Mouse (Mus musculus): ENCODE results near the gene Uck2. TPM values are rescaled to one million over a fixed set of nuclear protein-coding genes. Genes with fewer than 3 reads are reported as not detected.
A peak's percentile ranks its signal among the peaks of the same experiment; 100 is the strongest.

Gene Uck2
- total RNA-seq, 2 experiments from 2014 or later, result 55.1 to 56.9 TPM

DNA sequence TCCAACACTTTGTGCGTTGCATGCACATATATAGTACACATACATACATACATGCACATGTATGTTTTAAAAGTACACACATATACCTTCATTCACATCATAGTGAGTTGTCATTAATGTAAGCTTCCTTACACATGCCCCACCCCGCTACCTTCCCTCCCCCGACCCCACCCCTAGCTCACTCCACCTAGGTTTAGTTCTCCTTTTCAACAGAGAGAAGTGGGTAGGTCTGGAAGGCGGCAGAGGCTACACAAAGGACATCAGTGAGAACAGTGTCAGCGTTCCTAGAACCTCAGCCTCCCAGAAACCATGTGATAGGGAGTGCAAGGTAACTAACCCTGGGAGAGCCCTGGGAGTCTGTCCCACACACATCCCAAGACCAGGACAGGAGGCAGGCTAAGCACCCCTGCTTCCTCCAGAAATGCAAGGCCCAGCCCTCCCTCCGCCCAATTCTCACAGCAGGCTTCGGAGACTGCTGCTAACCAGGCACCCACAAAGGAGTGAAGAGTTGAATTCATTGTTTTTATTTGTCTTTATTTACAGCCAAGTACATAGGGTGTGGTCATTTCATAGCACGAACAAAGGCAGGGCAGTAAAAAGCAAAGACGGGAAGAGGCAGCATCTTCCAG is 62.6 kb downstream of the Uck2 start:
- intact Hi-C loops (cut with DNase I), result no loop called here
- DNase-seq, result no peak

- intact Hi-C loops (cut with DNase I), result loop anchor here (1.0 to 2.0 kb wide), 3 partner anchors 88 to 150 kb away; partner anchors contain the start of gene Tmco1
- peak; percentile 87 to 93 for DNase-seq
These were observed 64.6 kb downstream of the Uck2 start for GRCm38 (mm10) chr1:167220303-167221174.

DNA sequence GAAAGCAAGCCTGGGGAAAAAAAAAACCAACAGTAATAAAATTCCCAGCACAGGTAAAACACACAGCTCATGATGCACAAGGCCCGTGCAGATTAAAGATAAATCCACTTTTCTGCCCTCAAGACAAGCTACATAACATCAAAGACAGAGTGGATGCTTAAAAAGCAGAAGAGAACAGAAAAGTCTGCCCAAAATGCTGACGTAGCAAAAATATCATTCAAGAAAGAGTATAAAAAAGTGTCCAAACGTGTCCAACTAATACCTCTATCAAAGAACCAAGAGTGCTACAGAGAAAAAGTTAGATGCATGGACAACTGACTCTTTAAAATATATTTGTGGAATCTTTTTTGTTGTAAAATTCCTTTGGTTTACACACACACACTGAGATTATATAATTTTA is 69.7 kb downstream of the Uck2 start:
- DNase-seq, result no peak
- intact Hi-C loops (cut with DNase I), result no loop called here

- intact Hi-C loops (cut with DNase I), result loop anchor here (1.0 to 5.0 kb wide), 4 partner anchors 210 to 780 kb away; no protein-coding TSS in a partner anchor
- DNase-seq, result no peak
These were observed 72.4 kb downstream of the Uck2 start for GRCm38 (mm10) chr1:167212710-167213109.

DNA sequence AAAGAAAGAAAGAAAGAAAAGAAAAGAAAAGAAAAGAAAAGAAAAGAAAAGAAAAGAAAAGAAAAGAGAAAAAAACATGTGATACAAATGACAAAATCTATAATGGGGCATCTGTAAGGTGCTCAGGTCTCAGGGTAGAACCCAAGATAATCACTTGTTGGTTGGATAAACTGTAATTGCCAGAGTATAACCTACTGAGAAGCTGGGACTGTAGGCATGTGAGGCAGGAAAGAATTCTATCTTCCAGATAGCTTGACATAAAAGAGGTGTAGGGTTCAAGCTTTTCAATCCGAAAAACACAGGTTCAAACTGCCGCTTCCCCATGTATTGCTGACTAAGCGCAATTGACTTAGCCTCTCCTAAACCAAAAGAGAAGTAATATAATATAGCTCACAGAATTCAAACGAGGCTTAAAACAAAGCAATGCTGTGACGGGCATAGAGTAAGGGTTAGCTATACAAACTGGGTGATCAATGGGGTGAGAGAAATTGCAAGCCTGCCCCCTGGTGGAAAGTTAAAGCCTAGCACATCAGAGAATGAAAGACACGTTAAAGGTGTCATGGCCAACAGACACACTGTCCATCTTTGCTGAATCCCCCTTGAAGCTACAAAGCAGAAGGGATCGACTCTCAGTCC is 73.0 kb downstream of the Uck2 start:
- intact Hi-C loops (cut with DNase I), result loop anchor here (1.0 to 5.0 kb wide), 4 partner anchors 209 to 780 kb away; no protein-coding TSS in a partner anchor
- peak; percentile 63 to 79 for DNase-seq

DNA sequence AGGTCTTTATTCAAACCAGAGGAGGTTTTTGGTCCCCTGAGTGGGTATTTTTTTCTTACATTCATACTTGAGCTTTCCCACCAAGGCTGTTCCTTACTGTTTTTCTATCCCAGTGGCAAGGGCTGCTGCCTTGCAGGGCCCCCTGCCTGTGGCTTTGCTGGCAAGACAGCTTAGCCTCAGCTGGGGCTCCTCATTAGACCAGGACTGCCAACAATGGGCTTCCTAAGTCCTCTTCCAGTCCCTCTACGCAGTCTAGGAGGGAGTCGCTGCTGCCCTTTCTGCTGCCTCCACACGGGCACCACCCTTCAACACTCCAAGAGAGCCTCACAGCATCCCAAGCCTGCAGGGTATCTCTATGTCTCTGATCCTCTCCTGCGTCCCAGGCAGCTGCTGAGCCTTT is 76.3 kb downstream of the Uck2 start:
- intact Hi-C loops (cut with DNase I), result no loop called here

GRCm38 (mm10) chr1:167205177-167205750 is 79.9 kb downstream of the Uck2 start:
- intact Hi-C loops (cut with DNase I), result no loop called here
- DNase-seq, result no peak

More for the DNA sequence above, 76.3 kb downstream of the Uck2 start:
- no peak for DNase-seq

GRCm38 (mm10) chr1:167204421-167204820 is 80.7 kb downstream of the Uck2 start:
- no peak for DNase-seq
- intact Hi-C loops (cut with DNase I), result no loop called here

- intact Hi-C loops (cut with DNase I), result no loop called here
- no peak for DNase-seq
These were observed 90.4 kb downstream of the Uck2 start for GRCm38 (mm10) chr1:167194766-167195165.

- intact Hi-C loops (cut with DNase I), result no loop called here
- DNase-seq, result peak in 1 of 2 experiments; percentile 24
These were observed 97.3 kb downstream of the Uck2 start for GRCm38 (mm10) chr1:167187791-167188190.

- no peak for DNase-seq
- intact Hi-C loops (cut with DNase I), result no loop called here
These were observed 103.1 kb downstream of the Uck2 start for GRCm38 (mm10) chr1:167181919-167182616.

Small RNAs within 50 kb of the gene (microRNA-seq; reads per million reads assigned to microRNA genes)
- 0 reads per million in 2 experiments for gene Mir6347

Other genes starting within 250 kb of the Uck2 start
- 10 to 100 TPM; 84.6 to 94.3 TPM for gene Tmco1, start 23.1 kb upstream of the Uck2 start, total RNA-seq (2021)
- 10 to 100 TPM; 29.1 to 34.2 TPM for gene Aldh9a1, start 64.7 kb upstream of the Uck2 start, total RNA-seq (2021)
- 100 to 1,000 TPM; 191 to 207 TPM for gene Mgst3, start 108.5 kb upstream of the Uck2 start, total RNA-seq (2021)
- gene Lrrc52, start 181.5 kb upstream of the Uck2 start, total RNA-seq (2021), result 1 to 10 TPM in 1 of 2 experiments, under 1 TPM in 1; 0.69 to 3.2 TPM